Mouse (Mus musculus): ENCODE measurements at regions not wholly inside any gene's neighbourhood (a gene's known extent, or its start where the extent isn't known, plus 50 kb on each side); places are given as distances from the start of the nearest gene placed in this dataset.
"Not testable (repeated sequence)": the region's sequence is repeated elsewhere in the genome, so short reads cannot be mapped to it uniquely, and the experiment has no call there.

- no peak for DNase-seq (ENCODE audit: low read depth, low spot score)
Observed at GRCm38 (mm10) chr12:33496306-33496705, 66.9 kb downstream of the Twistnb start.

DNA sequence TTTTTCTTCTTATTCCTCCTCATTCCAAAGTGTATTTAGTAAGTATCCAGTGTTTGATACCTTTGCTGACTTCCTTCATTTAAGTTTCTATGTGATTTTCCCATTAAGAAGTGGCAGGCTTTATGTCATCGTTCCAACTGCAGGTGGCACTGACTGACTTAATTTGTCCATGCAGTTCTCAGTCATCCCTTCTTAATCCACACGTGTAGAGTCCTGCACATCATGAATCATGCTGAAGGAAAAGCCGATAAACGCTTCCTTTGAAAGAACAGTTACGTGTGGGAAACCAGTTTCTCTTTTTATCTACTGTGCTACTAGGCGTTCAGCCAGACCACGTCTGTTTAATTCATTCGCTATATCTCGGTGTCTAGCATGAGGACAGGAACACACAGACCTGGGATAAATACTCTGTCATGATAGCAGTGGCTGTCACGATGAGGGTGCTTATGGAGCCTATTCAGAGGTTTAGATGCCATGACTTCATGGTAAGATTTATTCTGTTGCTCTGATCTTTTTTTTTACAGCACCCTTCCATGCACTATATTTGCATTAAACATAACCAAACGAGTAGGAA lies 68.0 kb downstream of the Twistnb start:
- DNase-seq (ENCODE audit: low read depth, low spot score) = no peak

DNA sequence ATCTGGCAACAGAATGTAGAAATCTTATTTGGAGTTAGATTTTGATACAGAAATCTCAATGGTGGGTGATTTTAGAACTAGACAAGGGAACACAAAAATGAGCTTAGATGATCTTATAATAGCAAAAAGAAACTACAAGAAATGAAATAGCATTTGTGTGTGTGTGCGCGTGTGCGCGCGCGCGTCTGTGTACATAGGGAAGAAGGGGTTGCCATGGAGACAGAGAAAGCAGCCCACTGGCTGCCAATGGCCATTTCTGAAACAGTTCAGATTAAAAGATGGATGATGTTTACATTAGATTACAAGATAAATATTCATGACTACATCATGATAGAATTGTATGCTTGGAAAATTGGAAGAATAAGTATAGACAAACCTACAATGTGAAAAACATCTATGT lies 112.1 kb downstream of the Twistnb start:
- no peak for DNase-seq (ENCODE audit: low read depth, low spot score)

DNA sequence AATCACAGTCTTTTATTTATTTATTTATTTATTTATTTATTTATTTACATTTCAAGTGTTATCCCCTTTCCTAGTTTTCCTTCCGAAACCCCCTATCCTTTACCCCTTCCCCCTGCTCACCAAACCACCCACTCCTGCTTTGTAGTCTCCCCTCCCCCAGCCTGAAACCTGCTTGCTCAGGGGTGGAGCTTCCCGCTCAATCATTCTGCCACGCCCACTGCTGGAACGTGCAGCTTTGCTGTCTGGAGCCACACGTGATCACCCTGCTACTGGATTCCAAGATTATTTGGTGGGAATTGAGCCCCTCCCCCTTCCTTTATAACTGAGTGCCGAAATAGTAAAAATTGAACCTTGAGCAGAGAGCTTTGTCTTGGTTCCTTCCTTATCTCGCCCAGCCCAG lies 122.2 kb downstream of the Twistnb start:
- not testable (repeated sequence) for DNase-seq (ENCODE audit: low read depth, low spot score)

DNA sequence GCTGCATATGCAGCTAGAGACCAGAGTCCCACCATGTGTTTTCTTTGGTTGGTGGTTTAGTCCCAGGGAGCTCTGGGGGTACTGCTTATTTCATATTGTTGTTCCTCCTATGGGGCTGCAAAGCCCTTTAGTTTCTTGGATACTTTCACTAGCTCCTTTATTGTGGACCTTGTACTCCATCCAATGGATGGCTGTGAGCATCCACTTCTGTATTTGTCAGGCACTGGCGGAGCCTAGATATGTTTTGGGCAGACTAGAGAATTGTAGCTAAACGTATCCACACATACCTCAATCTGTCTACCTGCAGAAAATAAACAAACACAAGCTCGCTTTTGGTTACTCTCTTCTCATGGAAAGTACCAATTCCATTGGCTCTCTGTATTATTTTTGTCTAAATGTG lies 122.8 kb downstream of the Twistnb start:
- DNase-seq (ENCODE audit: low read depth, low spot score) = no peak

DNA sequence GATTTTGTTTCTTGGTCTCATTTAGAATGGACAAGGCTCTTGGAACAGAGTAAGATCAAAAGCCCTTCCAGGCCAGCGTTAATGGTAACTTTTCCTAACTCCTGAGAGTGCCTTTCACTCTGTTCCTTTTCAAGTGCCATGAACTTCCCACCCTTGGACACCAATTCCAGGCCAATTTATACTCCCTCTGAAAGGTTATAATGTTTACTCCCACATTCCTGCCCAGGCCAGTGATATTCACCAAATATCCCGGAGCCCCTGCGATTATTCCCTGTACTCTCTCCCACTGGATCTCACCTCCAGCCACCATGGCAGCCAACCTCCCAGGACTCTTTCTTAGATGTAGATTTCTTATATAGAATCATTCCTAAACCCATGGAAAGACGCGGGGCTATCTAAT lies 123.2 kb downstream of the Twistnb start:
- DNase-seq (ENCODE audit: low read depth, low spot score) = no peak

GRCm38 (mm10) chr12:33553731-33554130 lies 124.3 kb downstream of the Twistnb start:
- DNase-seq (ENCODE audit: low read depth, low spot score) = no peak

GRCm38 (mm10) chr12:33561141-33561540 lies 131.7 kb downstream of the Twistnb start:
- DNase-seq (ENCODE audit: low read depth, low spot score) = no peak

DNA sequence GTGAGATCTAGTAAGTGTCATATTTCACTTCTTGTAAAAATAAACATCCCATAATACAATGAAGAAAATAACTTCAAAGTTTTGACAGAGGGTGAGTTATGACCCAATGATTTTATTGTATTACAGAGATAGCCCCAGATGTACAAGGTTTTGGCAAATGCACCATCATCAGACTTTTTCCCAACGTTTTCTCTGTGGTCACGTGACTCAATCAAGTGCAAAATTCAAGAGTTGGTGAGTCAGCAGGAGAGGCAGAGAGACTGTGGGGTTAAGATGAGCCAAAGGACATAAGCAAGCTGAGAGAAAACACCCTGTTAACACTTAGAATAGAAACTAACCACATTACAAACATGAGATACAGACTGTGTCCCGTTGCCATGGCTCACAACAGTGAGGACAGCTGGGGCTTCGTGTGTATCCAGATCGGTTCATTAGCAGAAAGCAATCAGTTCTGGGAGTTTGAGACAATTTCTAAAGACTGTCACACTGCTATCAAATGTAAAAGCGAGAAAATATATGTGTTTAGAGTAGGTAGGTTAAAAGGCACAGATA lies 148.5 kb downstream of the Twistnb start:
- peak; percentile 61 for DNase-seq (ENCODE audit: low read depth, low spot score)

DNA sequence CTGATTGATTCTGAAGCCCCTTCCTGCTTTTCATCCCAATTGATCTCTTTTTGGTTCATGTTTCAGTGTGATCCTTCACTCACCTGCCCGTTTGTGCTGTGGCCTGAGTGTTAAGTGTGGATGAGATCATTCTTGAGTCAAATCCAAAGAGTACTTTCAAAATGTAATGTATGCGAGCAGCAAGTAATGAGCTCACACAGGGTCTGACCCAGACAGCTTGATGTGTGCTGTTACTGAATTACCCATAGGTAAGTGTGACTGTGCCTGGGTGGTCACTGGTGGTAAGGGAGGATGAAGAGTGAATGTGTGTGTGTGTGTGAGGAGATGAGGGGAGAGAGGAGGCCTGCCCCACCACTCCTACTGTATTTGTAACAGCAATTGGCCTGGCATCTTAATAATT lies 151.4 kb downstream of the Twistnb start:
- DNase-seq (ENCODE audit: low read depth, low spot score) = no peak

DNA sequence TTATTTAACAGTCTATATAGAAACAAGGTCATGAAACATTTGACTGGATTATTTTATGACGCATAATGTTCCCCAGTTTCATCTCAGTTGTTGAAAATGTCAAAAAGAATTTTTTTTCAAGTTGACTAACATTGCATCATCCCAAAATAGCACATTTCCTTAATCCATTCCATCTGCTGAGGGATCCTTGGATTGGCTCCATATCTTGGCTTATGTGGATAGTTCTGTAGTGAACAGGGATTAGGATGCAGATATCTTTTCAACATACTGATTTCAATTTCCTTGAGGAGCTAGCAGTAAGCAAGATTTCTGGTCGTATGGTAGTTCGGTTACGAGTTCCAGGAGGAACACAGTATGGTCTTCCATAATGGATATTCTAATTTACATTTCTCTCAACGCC lies 161.6 kb downstream of the Twistnb start:
- DNase-seq (ENCODE audit: low read depth, low spot score) = peak; percentile 61

DNA sequence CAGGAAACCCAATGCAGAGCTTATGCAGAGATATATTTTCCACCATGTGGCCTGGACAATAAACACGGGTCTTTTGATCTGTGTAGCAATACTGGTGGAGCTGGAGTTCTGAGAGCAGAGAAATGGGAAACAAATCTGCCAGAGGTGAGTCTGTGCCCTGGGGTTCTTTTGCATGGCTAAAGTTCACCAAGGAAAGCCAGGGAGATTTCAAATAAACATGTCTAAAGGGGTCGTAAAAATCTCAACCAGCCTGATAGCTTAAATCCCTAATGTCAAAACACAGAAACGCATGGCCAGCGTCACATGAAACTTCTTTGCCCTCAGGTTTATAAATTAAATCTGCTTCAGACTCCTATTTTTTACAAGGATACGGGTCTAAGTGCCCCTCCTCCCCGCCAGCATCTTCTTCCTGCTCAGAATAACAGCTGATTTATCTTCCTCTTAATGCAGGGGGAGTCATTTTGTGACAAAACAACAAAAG lies 163.0 kb downstream of the Twistnb start:
- DNase-seq (ENCODE audit: low read depth, low spot score) = no peak

GRCm38 (mm10) chr12:33592938-33593337 lies 163.5 kb downstream of the Twistnb start:
- no peak for DNase-seq (ENCODE audit: low read depth, low spot score)

- DNase-seq (ENCODE audit: low read depth, low spot score) = no peak
Observed at GRCm38 (mm10) chr12:33593685-33594084, 164.2 kb downstream of the Twistnb start.

DNA sequence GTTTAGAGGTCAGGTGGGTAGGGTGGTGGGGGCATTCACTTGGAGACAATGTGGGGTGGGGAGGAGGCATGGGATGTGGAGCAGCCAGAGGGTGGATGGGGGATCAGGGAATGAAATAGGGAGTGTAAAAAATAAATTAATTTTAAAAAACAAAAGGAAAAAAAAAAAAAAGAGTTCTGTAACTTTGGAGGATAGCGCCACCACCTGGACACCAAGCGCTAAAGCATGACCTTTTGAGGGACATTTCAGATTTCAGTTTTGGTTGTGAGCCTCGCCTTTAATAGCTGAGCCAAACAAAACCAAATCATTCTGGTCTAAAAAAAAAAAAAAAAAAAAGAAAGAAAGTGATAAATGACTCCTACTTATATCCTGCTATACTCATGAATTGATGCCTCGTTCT lies 176.0 kb downstream of the Twistnb start:
- DNase-seq (ENCODE audit: low read depth, low spot score) = peak; percentile 11

- DNase-seq (ENCODE audit: low read depth, low spot score) = peak; percentile 39
Observed at GRCm38 (mm10) chr12:33607811-33608602, 178.6 kb downstream of the Twistnb start.

DNA sequence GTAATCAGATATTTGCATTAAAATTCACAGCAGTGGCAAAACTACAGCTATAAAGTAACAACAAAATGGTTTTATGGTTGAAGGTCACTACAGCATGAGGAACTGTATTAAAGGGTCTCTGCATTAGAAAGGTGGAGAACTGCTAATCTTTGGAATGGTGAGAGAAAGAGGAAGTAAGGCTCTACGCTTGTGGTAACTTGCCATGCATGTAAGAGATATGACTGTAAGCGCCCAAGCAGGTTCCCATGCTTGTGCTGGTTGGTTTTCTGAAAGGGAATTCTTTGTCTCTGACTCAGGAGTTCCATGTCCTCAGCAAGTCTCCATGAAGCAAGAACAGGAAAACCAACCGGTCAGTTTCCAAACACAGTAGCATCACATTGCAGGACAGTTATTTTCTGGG lies 182.9 kb downstream of the Twistnb start:
- peak; percentile 9 for DNase-seq (ENCODE audit: low read depth, low spot score)

GRCm38 (mm10) chr12:33620391-33620790 lies 191.0 kb downstream of the Twistnb start:
- DNase-seq (ENCODE audit: low read depth, low spot score) = no peak

GRCm38 (mm10) chr12:33626092-33626882 lies 196.9 kb downstream of the Twistnb start:
- no peak for DNase-seq (ENCODE audit: low read depth, low spot score)

- no peak for DNase-seq (ENCODE audit: low read depth, low spot score)
Observed at GRCm38 (mm10) chr12:33652597-33652996, 223.2 kb downstream of the Twistnb start.

GRCm38 (mm10) chr12:33675508-33675907 lies 246.1 kb downstream of the Twistnb start:
- no peak for DNase-seq (ENCODE audit: low read depth, low spot score)

GRCm38 (mm10) chr12:33692870-33693269 lies 235.4 kb upstream of the Ferd3l start:
- no peak for DNase-seq (ENCODE audit: low read depth, low spot score)
